Mouse (Mus musculus): ENCODE results near the gene Syne1.
A peak's percentile ranks its signal among the peaks of the same experiment; 100 is the strongest.

Gene Syne1

GRCm38 (mm10) chr10:5289575-5289909 is 261.7 kb downstream of the Syne1 start:
- no peak for DNase-seq

- DNase-seq: no peak
Measured at GRCm38 (mm10) chr10:5288716-5289574, 262.3 kb downstream of the Syne1 start.

- DNase-seq: no peak
Measured at GRCm38 (mm10) chr10:5288262-5288661, 263.0 kb downstream of the Syne1 start.

- no peak for DNase-seq
Measured at GRCm38 (mm10) chr10:5275769-5276168, 275.5 kb downstream of the Syne1 start.

- no peak for DNase-seq
Measured at GRCm38 (mm10) chr10:5270641-5271040, 280.6 kb downstream of the Syne1 start.

- DNase-seq: no peak
Measured at GRCm38 (mm10) chr10:5264418-5264817, 286.9 kb downstream of the Syne1 start.

GRCm38 (mm10) chr10:5262636-5263035 is 288.6 kb downstream of the Syne1 start:
- peak; percentile 58 for DNase-seq

- DNase-seq: no peak
Measured at GRCm38 (mm10) chr10:5256686-5257085, 294.6 kb downstream of the Syne1 start.

- no peak for DNase-seq
Measured at GRCm38 (mm10) chr10:5253752-5254151, 297.5 kb downstream of the Syne1 start.

- no peak for DNase-seq
Measured at GRCm38 (mm10) chr10:5250702-5251101, 300.6 kb downstream of the Syne1 start.

- no peak for DNase-seq
Measured at GRCm38 (mm10) chr10:5239680-5240079, 311.6 kb downstream of the Syne1 start.

GRCm38 (mm10) chr10:5236926-5237325 is 314.4 kb downstream of the Syne1 start:
- no peak for DNase-seq

GRCm38 (mm10) chr10:5236171-5236570 is 315.1 kb downstream of the Syne1 start:
- no peak for DNase-seq

- no peak for DNase-seq
Measured at GRCm38 (mm10) chr10:5234721-5235501, 316.4 kb downstream of the Syne1 start.

- peak; percentile 42 for DNase-seq
Measured at GRCm38 (mm10) chr10:5229129-5229528, 322.2 kb downstream of the Syne1 start.

GRCm38 (mm10) chr10:5227395-5228076 is 323.7 kb downstream of the Syne1 start:
- DNase-seq: peak; percentile 63

GRCm38 (mm10) chr10:5215943-5216342 is 335.3 kb downstream of the Syne1 start:
- DNase-seq: no peak

- no peak for DNase-seq
Measured at GRCm38 (mm10) chr10:5207905-5208641, 343.2 kb downstream of the Syne1 start.

- DNase-seq: no peak
Measured at GRCm38 (mm10) chr10:5205977-5206376, 345.3 kb downstream of the Syne1 start.

GRCm38 (mm10) chr10:5205570-5205969 is 345.7 kb downstream of the Syne1 start:
- DNase-seq: no peak

GRCm38 (mm10) chr10:5203837-5204236 is 347.4 kb downstream of the Syne1 start:
- peak; percentile 52 for DNase-seq

GRCm38 (mm10) chr10:5197356-5197755 is 353.9 kb downstream of the Syne1 start:
- DNase-seq: no peak

GRCm38 (mm10) chr10:5196267-5196666 is 355.0 kb downstream of the Syne1 start:
- no peak for DNase-seq

Measured in cerebellum, adult 8-10 months (tissue).